Mouse (Mus musculus) lung, postnatal 10 days (tissue): ENCODE data around the gene Stn1.

ENCODE experiments used
- DNase-seq: peaks from one replicate; pipeline ENCODE4 v3.0.0; 2021

Gene Stn1

GRCm38 (mm10) chr19:47465467-47465866, 71.8 kb downstream of the Stn1 start:
- peak; percentile 33 for DNase-seq

GRCm38 (mm10) chr19:47464304-47465241, 72.7 kb downstream of the Stn1 start, which contains the start of gene Sh3pxd2a:
Gene Sh3pxd2a, minus strand, starts transcription at chr19:47464401.
- DNase-seq, result peak; percentile 78

GRCm38 (mm10) chr19:47463636-47464303, 73.5 kb downstream of the Stn1 start:
- peak; percentile 91 for DNase-seq

GRCm38 (mm10) chr19:47463206-47463605, 74.1 kb downstream of the Stn1 start:
- peak; percentile 36 for DNase-seq

GRCm38 (mm10) chr19:47462725-47463124, 74.6 kb downstream of the Stn1 start:
- DNase-seq, result no peak

GRCm38 (mm10) chr19:47461838-47462237, 75.5 kb downstream of the Stn1 start:
- DNase-seq, result no peak

GRCm38 (mm10) chr19:47461386-47461785, 75.9 kb downstream of the Stn1 start:
- DNase-seq, result peak; percentile 57

GRCm38 (mm10) chr19:47460120-47460960, 77.0 kb downstream of the Stn1 start:
- peak; percentile 73 for DNase-seq

- no peak for DNase-seq
Measured at GRCm38 (mm10) chr19:47459214-47459613, 78.1 kb downstream of the Stn1 start.

- no peak for DNase-seq
Measured at GRCm38 (mm10) chr19:47458504-47459161, 78.7 kb downstream of the Stn1 start.

- peak; percentile 49 for DNase-seq
Measured at GRCm38 (mm10) chr19:47457711-47458503, 79.4 kb downstream of the Stn1 start.

- DNase-seq, result no peak
Measured at GRCm38 (mm10) chr19:47456021-47456420, 81.3 kb downstream of the Stn1 start.

GRCm38 (mm10) chr19:47455001-47455755, 82.1 kb downstream of the Stn1 start:
- peak; percentile 60 for DNase-seq

- DNase-seq, result peak; percentile 46
Measured at GRCm38 (mm10) chr19:47454167-47455000, 82.9 kb downstream of the Stn1 start.

- no peak for DNase-seq
Measured at GRCm38 (mm10) chr19:47453352-47453751, 84.0 kb downstream of the Stn1 start.

GRCm38 (mm10) chr19:47452682-47453081, 84.6 kb downstream of the Stn1 start:
- peak; percentile 66 for DNase-seq

GRCm38 (mm10) chr19:47452211-47452610, 85.1 kb downstream of the Stn1 start:
- peak; percentile 86 for DNase-seq

- peak; percentile 78 for DNase-seq
Measured at GRCm38 (mm10) chr19:47451476-47452113, 85.7 kb downstream of the Stn1 start.
